Mouse (Mus musculus) bone marrow macrophage, adult 2 months (primary cell): Measurements from ENCODE around the gene Dusp27. TPM values are rescaled to one million over a fixed set of nuclear protein-coding genes. Genes with fewer than 3 reads are reported as not detected.

Experiments used
- H3K27ac ChIP-seq: 2 replicates; pipeline ENCODE4 v1.5.1; 2012; ENCODE audit warnings: low read depth, low read length; ENCODE audit not compliant: insufficient read depth
- H3K4me1 ChIP-seq: 2 replicates; pipeline ENCODE4 v1.6.1; 2012; ENCODE audit warnings: low read length; ENCODE audit not compliant: control insufficient read depth, insufficient read depth
- H3K4me3 ChIP-seq: 2 replicates; pipeline ENCODE4 v1.5.1; 2012; ENCODE audit warnings: mild to moderate bottlenecking, low read length, moderate library complexity; ENCODE audit not compliant: insufficient read depth
- CTCF ChIP-seq: IDR thresholded peaks from 2 replicates; pipeline ENCODE4 v1.5.1; 2012; ENCODE audit warnings: low read depth, mild to moderate bottlenecking, low read length, moderate library complexity
- POLR2A ChIP-seq: IDR thresholded peaks from 2 replicates; pipeline ENCODE4 v1.6.1; 2012; ENCODE audit warnings: mild to moderate bottlenecking, low read depth, low read length, borderline replicate concordance
- polyA plus RNA-seq: library from polyadenylated mRNA; stranded (reverse); fragments of >200 nt; gene quantifications from 2 replicates; pipeline ENCODE4 v1.2.4, GENCODE M21; 2012; ENCODE audit not compliant: missing spikeins, insufficient read depth, insufficient read length

Dusp27 gene
- polyA plus RNA-seq, 1 experiment: not detected

GRCm38 (mm10) chr1:166158664-166159063 is 30.9 kb upstream of the Dusp27 start:
- 0 out of 2 replicates have a peak, but pooled peaks cover 2% of the 10 kb centered on the region for H3K4me1 ChIP-seq
- no peak for TF ChIP-seq CTCF
- no peak for TF ChIP-seq POLR2A
- no peak overlapping the region for H3K27ac ChIP-seq
- no peak overlapping the region for H3K4me3 ChIP-seq

DNA sequence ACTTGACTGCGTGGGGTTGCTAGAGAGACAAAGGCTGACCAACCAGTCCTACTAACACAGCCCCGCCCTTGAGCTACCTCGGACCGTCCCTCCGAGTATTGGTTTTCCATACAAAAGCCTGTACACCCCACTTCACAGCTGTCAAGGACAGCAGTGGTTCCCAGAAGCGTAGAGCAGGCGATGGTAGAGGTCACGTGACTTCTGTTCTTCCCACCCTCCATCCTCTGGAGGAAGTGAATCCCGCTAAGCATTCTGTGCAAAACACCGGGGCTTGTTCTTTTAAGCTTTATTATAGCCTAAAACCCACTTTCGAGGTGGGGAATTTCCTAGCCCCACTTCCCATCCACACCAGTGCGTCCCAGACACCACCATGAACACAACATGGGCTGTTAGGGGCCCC is 30.0 kb upstream of the Dusp27 start:
- no peak for TF ChIP-seq POLR2A
- no peak for TF ChIP-seq CTCF
- Histone ChIP-seq H3K4me1 (0 out of 2 replicates have a peak, but pooled peaks cover 2% of the 10 kb centered on the region), H3K27ac (no peak overlapping the region), H3K4me3 (no peak overlapping the region)

- Histone ChIP-seq H3K4me3 (no peak overlapping the region), H3K4me1 (0 out of 2 replicates have a peak, but pooled peaks cover 2% of the 10 kb centered on the region), H3K27ac (no peak overlapping the region)
- no peak for TF ChIP-seq CTCF
- TF ChIP-seq POLR2A: no peak
These were observed 27.4 kb upstream of the Dusp27 start for GRCm38 (mm10) chr1:166155113-166155494.

- Histone ChIP-seq H3K4me1 (0 out of 2 replicates have a peak, but pooled peaks cover 2% of the 10 kb centered on the region), H3K4me3 (no peak overlapping the region), H3K27ac (no peak overlapping the region)
- no peak for TF ChIP-seq POLR2A
- TF ChIP-seq CTCF: peak; percentile 92
These were observed 26.7 kb upstream of the Dusp27 start for GRCm38 (mm10) chr1:166154162-166155112.

DNA sequence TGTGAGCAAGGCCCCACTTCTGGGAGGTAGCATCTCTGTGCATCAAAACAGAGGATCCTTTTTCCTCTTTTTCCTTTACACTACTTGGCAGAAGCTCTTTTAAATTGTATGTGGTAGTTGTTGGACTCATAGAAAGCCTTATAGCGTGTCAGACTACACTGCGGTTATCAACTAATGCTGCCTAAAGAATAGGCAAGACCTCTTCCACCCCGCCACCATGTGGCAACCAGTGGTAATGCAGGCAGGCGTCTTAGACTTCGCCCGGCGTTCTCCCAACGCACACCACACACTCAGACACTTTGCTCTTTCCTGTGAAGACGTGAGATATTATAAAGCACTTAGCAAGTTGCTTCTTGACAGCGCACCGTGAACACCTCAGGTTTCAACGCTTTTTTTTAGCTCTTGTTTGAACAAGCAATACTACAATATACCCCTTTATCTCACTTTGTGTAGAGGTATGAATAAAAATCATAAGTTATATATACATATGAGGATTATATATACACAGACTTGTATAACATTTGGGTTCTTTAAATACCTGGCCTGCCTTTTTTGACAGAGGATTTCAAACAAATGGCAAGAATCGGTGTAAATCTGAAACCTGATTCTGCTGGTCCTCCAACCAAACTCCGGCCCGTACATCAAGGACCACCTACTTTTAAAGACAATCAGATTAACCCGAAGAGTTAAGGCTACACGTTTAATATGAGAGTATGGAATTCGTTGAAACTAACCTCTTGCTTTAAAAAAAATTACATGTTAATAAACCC is 25.8 kb upstream of the Dusp27 start:
- H3K4me1 ChIP-seq: 0 out of 2 replicates have a peak, but pooled peaks cover 2% of the 10 kb centered on the region
- no peak overlapping the region for H3K27ac ChIP-seq
- no peak for TF ChIP-seq POLR2A
- peak; percentile 69 for TF ChIP-seq CTCF
- H3K4me3 ChIP-seq: no peak overlapping the region

- Histone ChIP-seq H3K4me1 (0 out of 2 replicates have a peak, but pooled peaks cover 2% of the 10 kb centered on the region), H3K27ac (no peak overlapping the region), H3K4me3 (no peak overlapping the region)
- TF ChIP-seq POLR2A (no peak), CTCF (no peak)
These were observed 24.3 kb upstream of the Dusp27 start for GRCm38 (mm10) chr1:166152034-166152433.

- Histone ChIP-seq H3K4me1 (peaks cover 4% of the 10 kb centered on the region; the same call in 1 of the 2 replicates), H3K27ac (no peak overlapping the region), H3K4me3 (no peak overlapping the region)
- TF ChIP-seq CTCF: no peak
- TF ChIP-seq POLR2A: no peak
These were observed 23.6 kb upstream of the Dusp27 start for GRCm38 (mm10) chr1:166151341-166151740.

DNA sequence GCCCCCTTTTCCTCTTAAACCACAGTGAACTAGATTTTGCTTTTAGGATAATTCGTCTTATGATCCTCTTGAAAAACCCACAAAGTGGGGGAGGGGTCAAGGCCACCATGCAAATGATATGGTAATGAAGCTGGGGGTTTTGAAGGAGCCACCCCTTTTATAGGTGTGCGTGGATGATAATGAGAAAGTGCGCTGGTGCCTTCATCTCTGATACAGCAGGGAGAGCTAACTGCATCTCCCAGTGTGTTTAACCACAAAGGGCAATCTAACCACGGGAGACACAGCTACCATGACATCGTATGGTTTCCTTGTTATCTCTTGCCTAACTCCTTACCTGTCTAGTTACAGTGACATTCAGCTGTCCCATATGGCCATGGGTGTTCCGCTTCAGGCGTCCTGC is 22.3 kb upstream of the Dusp27 start:
- TF ChIP-seq CTCF (no peak), POLR2A (no peak)
- H3K4me1 ChIP-seq: peaks cover 4% of the 10 kb centered on the region; the same call in 1 of the 2 replicates

DNA sequence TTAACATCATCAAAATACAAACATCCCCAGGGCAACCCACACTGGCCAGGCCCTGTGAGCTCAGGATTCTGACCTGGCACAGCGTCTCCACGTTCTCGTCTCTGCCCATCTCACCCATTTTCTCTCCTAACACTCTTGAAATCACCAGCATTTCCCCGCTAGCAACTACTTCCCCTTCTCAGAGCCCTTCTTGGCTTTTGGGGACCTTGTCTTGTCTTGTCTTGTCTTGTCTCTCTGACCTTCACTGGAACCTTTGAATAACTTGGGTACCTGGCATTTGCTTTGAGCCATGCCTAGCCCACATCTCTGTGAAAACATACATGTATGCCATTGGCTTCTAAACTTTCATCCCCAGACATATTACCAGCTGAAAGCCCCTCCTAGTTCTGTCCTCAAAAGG is 21.7 kb upstream of the Dusp27 start:
- Histone ChIP-seq H3K27ac (no peak overlapping the region), H3K4me1 (peaks cover 3% of the 10 kb centered on the region; the same call in 1 of the 2 replicates), H3K4me3 (no peak overlapping the region)
- no peak for TF ChIP-seq CTCF
- no peak for TF ChIP-seq POLR2A

More for the DNA sequence above, 22.3 kb upstream of the Dusp27 start:
- no peak overlapping the region for H3K27ac ChIP-seq
- H3K4me3 ChIP-seq: no peak overlapping the region
